Mouse (Mus musculus) olfactory bulb, adult 2 months (tissue): ENCODE data around the gene C1qtnf1.

ENCODE experiments used
- CTCF ChIP-seq: fragments of 200-500 bp; IDR thresholded peaks from 2 replicates; pipeline ENCODE4 v1.5.1; 2012; ENCODE audit warnings: low read depth, mild to moderate bottlenecking, low read length, moderate library complexity; ENCODE audit not compliant: insufficient read depth
- POLR2A ChIP-seq: fragments of 200-500 bp; IDR thresholded peaks from 2 replicates; pipeline ENCODE4 v1.6.1; 2012; ENCODE audit warnings: mild to moderate bottlenecking, low read depth, low read length, moderate library complexity; ENCODE audit not compliant: insufficient read depth

GRCm38 (mm10) chr11:118431100-118431948, 3.3 kb downstream of the C1qtnf1 start:
- TF ChIP-seq POLR2A, result no peak
- TF ChIP-seq CTCF, result no peak
